Mouse (Mus musculus) CH12.LX (cell line): Measurements from ENCODE around the gene Entpd5.

Experiments
- CTCF ChIP-seq, 2 experiments: IDR thresholded peaks in 1 of 2; conservative IDR thresholded peaks in 1 of 2; 2 replicates each; pipeline ENCODE4 v1.5.1; 2011 to 2012; ENCODE audit warnings: low read depth in 2 of 2, low read length in 2 of 2, improper control_type of control experiment in 1 of 2, inconsistent platforms in 1 of 2, mild to moderate bottlenecking in 1 of 2, moderate library complexity in 1 of 2
- EP300 ChIP-seq: IDR thresholded peaks from 2 replicates; pipeline ENCODE4 v1.6.1; 2011; ENCODE audit warnings: low read length, improper control_type of control experiment
- KAT2A ChIP-seq: IDR thresholded peaks from 2 replicates; pipeline ENCODE4 v1.6.1; 2012; ENCODE audit warnings: low read length, improper control_type of control experiment, inconsistent platforms; ENCODE audit not compliant: insufficient replicate concordance
- MAX ChIP-seq: IDR thresholded peaks from 2 replicates; pipeline ENCODE4 v1.6.1; 2011; ENCODE audit warnings: low read length, improper control_type of control experiment
- MXI1 ChIP-seq: IDR thresholded peaks from 2 replicates; pipeline ENCODE4 v1.6.1; 2011; ENCODE audit warnings: mild to moderate bottlenecking, low read depth, low read length, improper control_type of control experiment
- POLR2A ChIP-seq: IDR thresholded peaks from 2 replicates; pipeline ENCODE4 v1.6.1; 2011; ENCODE audit warnings: low read depth, mild to moderate bottlenecking, improper control_type of control experiment, low read length

GRCm38 (mm10) chr12:84451801-84452200 lies 43.0 kb upstream of the Entpd5 start:
- TF ChIP-seq KAT2A (no peak), CTCF (conservative IDR thresholded peaks at IDR 0.05 in 1 of 2, IDR thresholded peaks at IDR 0.05 in 1 of 2; ENCODE audit: low read depth in 2 of 2, low read length in 2 of 2) (no peak), POLR2A (no peak), EP300 (no peak), MXI1 (no peak), MAX (no peak)
